Mouse (Mus musculus): ENCODE data around the gene Kcnh5.

Kcnh5 gene

DNA sequence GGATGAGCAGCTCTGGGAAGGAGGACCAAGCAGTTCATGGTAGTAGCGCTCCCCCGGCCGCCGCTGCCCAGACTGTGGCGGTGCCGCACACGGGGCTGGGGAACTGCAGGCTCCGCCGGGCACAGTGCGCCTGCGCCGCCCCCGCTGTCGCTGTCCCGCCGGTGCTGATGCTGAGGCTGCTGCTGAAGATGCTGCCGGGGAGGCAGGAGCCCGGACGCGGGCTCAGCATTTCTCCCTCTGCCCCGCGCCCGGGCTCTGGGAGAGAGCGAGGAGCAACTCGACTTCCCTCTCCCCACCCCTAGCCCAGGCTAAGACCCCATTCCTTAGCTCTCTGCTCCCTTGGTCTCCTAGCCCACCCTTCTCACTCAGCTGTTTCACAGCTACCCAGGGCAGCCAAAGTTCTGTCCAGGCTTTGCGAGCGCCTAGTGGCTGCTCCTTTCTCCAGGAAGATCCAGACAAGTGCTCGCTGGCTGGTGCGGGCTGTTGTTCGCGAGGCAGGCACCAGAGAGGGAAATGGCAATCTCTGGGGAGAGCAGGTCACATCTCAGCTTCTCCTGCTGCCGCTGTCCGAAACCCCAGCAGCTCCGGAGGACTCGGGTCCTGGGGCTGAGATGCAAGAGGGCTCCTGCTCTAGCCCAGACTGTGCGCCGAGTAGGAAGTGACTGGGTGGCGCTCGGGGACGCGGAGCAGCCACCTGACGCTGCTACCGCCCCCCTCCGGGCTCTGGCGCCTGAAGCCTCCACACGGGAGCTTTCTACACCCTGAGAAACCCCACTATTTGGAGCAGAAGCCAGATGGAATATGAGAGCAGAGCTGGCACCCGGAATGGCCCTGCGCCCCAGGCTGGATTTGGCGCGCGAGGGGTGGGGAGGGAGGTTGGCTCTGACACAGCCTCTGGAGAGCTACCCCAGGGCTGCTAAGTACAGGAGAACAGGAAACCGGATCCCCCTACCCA is at the start of gene Kcnh5:
Gene Kcnh5 (minus strand): TSS at position 642 of the 955 bp plus-strand sequence.
- in situ Hi-C loops (cut with MboI; ENCODE audit: unreplicated experiment in 2 of 2): no loop called here

DNA sequence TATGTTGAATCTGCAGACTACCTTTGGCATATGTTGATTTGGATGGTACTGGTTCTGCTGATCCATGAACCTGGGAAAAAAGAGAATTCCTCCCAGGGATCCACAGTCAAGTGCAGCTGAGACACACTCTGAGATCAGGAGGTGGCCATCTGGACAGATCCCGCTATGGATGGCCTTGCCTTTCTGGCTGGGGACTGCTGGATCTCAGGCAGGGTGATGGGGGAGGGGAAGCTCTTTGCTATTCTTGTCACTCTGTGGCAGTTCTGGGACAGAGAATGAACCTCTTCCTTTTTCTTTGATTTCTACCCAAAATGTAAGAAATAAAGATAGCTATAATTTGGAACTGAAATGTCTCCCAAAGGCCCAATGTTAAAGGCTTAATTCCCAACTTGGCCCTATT is 46.8 kb upstream of the Kcnh5 start:
- in situ Hi-C loops (cut with MboI; ENCODE audit: unreplicated experiment in 2 of 2): no loop called here

DNA sequence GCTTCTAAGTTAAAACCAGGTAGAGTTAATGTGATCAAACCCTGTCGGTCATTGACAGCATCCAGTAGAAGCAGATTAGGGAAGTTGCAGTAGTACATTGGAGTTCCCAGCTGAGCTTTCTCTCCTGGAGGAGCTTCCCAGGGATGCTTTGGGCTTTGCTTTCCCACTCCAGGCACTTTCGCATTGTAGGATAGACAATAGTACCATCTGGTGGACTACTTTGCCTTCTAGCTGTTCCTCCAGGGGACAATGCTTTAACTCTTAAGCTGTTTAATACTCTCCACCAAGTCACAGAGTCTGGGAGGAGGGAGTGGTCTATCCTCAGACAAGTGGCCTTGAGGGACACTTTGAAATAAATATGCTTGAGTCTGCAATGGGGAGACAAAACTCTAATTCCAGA is 12.3 kb upstream of the Kcnh5 start:
- in situ Hi-C loops (cut with MboI; ENCODE audit: unreplicated experiment in 2 of 2): no loop called here

DNA sequence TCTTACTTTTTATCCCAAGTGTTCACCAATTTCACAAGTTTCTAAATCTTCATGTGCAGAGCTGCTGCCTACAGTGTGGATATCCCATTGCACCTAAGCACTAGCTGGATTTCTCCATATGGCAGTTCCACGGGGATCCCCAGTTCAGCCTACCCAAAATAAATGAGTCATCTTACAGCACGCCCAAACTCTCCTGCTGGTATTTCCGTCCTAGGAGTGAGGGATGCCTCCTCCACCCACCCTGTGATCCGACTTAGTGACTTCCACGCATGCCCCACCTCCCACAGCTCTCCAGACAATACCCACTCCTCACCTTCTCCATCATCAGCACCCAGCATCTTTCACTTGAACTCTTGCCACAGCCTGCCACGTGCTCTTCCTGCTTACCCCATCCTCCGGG is 5.5 kb upstream of the Kcnh5 start:
- in situ Hi-C loops (cut with MboI; ENCODE audit: unreplicated experiment in 2 of 2): no loop called here

DNA sequence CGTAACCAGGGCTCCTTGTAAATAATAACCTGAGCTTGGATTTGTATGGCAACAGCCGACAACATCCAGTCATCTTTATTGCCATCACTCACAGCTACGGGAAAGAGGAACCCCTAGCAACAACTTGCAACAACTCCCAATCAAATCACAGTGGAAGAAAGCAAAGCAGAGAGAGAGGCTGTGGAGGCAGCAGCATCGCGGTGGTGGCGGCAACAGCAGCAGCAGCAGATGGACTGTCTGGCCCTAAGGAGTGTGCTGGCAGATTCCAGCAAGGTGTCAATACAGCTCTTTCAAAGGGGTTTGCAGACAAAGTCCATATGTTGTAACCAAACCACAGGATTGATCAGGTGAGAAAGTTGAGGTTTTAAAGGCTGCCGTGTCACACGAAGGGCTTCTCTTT is 2.4 kb upstream of the Kcnh5 start:
- in situ Hi-C loops (cut with MboI; ENCODE audit: unreplicated experiment in 2 of 2): no loop called here

DNA sequence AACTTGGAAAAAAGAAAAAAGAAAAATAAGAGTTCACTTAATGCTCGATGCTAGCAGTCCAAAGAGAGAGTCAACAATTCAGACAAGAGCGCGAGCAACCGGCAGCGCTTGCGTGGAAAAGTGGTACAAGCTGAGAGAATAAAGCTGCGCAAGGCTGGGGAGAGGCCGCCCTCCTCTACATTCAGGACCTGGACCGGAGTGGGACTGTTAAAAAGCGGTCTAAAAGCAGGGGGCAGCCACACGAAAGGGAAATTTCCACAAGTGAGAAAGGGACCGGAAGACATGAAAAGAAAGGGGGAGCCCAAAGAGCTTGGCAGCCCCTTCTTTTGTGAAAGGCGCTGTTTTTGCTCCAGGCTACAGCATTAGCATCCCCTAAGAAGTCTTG is 506 bp upstream of the Kcnh5 start:
- in situ Hi-C loops (cut with MboI; ENCODE audit: unreplicated experiment in 2 of 2): no loop called here

DNA sequence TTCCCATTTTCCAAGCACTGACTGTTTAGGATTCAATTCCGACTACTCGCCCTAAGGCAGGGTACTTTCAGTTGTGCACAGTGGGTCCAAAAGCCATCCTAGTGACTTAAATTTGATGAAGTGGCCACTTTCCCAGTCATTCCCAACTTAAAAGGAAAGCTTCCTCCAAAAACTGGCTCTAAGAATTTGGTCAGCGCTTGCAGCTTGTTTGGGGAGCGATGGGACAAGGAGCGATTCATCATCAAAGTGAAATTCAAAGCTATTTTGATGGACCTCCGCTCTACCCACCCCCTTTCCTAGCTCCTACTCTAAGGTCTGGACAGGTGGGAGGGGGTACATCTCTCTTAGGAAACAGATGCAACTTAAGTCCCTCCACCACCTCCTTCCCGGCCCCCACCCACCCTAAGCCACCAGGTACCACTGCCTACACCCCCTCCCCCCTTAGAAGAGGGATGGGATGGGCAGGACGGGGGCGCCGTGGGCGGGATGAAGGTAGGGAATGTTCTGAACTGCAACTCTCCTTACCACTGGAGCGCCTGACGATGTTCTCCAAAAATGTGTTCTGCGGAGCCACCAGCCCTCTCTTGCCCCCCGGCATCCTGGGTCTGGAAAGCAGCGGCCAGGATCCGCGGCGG is 1.1 kb downstream of the Kcnh5 start:
- in situ Hi-C loops (cut with MboI; ENCODE audit: unreplicated experiment in 2 of 2): no loop called here

DNA sequence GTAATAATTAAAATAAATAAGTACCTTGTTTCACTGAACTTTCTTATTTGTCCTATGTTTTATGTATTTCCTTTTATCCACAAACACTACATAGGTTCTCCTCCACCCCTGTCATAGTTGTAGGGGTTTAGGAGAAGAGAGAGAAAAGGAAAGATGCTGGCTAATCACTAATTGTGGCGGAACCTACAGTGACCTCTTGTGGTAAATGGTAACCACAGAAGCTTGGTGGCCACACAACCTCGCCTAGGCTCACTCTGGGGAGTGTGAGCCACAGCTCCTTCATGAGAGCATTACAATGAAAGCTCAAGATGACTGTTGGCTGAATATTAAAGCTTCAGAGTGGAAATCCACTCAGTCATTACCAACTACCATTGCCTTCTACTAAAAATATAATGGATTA is 6.2 kb downstream of the Kcnh5 start:
- in situ Hi-C loops (cut with MboI; ENCODE audit: unreplicated experiment in 2 of 2): no loop called here

DNA sequence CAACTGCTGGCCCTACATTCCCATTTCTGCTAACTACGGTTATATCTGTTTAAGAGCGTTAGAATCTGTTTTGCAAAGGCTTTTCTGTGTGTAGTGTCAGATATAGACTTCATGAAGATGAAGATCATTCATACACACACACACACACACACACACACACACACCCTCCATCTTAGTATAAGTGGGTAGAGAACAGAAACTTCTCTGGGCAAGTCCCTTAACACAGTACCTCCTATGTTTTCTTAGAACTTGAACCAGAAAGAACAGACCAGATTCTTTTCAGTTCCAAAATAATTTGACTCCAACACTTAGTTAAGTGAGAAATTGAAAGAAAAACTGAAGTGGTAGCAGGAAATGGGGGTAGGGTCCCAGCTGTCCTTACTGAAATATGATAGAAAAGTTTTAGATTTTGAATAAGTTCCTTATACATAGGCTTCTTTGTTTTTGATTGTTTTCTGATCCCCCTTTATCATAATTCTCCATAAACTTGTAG is 24.0 kb downstream of the Kcnh5 start:
- in situ Hi-C loops (cut with MboI; ENCODE audit: unreplicated experiment in 2 of 2): no loop called here

DNA sequence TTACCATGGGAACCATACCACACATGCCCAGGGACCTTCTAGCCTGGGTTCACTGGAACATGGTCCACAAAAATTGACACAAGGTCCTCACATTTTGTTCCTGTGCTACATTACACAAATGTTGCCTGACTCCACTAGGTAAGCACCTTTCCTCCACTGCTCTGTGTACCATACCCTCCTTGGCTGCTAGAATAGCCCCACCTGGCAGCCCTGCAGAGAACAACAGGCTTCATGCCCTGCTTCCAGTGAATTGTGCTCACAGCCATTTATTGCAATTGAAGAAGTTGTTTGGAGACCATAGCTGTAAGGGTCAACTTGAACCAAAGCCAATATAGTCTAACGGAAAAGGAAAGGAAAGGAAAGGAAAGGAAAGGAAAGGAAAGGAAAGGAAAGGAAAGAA is 37.3 kb downstream of the Kcnh5 start:
- in situ Hi-C loops (cut with MboI; ENCODE audit: unreplicated experiment in 2 of 2): no loop called here

DNA sequence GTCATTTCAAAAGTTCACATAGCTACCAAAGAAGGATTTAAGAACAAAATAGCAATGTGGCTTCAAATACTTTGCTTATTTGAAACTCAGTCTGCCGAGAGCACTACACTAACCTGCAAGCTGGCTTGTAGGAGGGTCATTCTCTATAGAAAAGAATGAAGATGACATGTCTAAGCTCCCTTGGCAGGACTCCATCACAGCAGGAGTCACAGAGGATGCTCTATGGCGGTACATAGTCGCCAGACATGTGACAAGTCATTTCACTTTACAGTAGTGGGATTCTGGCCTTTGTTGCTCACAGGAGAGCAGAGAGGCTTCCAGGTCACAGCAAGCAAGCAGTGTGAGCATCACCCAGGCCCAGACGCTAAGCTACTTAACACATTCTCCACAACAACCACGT is 85.2 kb downstream of the Kcnh5 start:
- in situ Hi-C loops (cut with MboI; ENCODE audit: unreplicated experiment in 2 of 2): no loop called here

DNA sequence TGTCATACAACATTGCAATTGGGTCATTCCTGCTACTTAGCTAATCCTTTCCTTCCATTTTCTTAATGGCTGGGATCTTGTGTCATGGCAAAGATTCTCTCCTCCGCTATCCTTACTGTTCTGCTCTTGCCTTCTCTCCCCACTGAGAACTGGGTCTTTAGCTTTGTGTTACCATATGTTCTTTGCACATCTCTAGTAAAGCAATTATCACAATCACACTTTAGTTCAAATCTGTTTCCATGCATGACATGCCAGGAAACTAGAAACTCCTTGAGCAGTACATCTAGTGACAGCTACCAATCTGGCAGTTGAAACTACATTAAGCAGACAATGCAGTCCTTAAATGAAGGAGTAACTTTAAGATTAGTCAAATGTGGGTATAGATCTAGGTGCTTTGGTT is 86.2 kb downstream of the Kcnh5 start:
- in situ Hi-C loops (cut with MboI; ENCODE audit: unreplicated experiment in 2 of 2): no loop called here

DNA sequence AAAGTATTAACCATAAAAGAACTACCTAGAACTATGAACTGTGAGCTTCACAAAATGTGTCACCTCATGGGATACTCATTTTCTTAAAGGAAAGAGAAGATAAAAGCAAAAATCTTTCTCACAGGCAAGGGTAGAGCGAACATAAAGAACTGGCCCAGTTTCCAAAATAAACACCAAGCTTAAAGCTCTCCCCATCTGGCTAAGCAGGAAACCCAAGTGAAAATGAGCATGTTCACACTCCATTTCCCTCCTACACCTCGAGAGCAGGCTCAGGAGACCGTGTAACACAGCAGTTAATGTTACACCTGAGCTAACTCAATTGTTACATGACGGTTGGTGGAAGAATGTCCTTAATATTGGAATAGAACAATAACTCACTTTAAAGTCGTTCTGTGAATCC is 100.0 kb downstream of the Kcnh5 start:
- in situ Hi-C loops (cut with MboI; ENCODE audit: unreplicated experiment in 2 of 2): no loop called here

DNA sequence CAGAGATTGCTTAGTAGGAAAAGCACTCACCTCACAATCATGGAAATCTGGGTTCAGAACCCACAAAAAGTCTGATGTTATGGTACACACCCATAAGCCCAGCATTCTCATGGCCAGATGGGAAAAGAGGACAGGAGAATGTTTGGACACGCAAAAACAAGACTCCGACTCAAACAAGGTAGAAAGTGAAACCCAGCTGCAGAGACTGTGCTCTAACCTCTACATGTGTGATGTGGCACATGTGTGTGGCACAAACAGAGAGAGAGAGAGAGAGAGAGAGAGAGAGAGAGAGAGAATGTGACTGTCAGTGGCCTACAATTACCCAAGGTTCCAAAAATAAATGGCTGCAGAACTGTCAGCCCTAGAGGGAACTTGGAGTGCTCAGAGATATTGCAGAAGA is 106.1 kb downstream of the Kcnh5 start:
- in situ Hi-C loops (cut with MboI; ENCODE audit: unreplicated experiment in 2 of 2): no loop called here

DNA sequence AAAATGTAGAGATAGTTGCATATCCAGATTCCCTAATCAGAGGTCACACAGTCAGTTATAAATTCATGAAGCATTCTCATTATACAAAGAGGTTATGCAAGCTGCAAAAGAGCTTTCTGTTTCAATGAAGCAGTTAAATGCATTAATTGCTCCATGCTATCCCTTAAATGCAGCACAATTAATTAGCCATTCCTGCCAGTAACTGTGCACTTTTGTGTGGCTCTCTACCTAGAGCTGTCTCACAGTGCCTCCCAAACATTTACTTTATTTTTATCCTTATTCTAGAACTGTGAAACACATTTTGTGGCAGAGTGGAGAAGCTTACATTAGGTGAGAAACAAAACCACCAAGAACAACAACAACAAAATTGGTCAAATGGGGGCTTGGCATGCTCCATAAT is 114.6 kb downstream of the Kcnh5 start:
- in situ Hi-C loops (cut with MboI; ENCODE audit: unreplicated experiment in 2 of 2): no loop called here

DNA sequence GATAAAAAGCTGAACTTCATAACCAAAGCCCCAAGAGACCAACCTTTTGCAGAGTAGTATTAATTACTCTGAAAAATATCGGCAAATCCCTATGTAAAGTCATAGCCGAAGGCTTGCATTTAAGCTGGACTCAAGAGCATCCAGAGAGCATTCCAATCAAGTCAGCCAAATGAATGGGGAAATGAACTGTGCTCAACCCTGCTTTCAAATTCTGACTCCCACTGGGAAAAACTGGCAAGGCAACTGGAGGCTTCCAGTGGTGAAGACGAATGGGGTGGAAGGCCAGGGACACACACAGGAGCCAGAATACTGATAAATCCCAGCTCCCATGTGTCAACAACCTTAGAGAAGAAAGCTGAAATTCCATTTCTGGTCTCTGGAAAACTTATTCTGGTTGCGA is 115.4 kb downstream of the Kcnh5 start:
- in situ Hi-C loops (cut with MboI; ENCODE audit: unreplicated experiment in 2 of 2): no loop called here

DNA sequence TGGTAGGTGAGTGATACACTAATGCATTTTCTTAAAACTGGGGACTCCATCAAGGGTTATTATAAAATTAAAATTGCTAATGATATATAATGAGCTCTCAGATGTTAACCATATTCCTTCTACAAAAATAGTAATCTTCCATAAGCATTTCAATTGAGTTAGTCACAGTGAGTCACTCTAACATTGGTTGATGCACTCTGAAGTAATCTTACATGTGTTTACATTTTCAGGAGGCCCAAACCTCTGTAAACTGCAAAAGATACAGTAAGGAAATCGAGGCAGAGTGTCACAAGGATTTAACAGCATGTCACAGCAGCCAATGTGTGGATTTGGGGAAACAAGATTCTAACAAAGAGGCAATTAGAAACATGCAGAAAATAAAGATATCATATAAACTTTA is 123.4 kb downstream of the Kcnh5 start:
- in situ Hi-C loops (cut with MboI; ENCODE audit: unreplicated experiment in 2 of 2): no loop called here

DNA sequence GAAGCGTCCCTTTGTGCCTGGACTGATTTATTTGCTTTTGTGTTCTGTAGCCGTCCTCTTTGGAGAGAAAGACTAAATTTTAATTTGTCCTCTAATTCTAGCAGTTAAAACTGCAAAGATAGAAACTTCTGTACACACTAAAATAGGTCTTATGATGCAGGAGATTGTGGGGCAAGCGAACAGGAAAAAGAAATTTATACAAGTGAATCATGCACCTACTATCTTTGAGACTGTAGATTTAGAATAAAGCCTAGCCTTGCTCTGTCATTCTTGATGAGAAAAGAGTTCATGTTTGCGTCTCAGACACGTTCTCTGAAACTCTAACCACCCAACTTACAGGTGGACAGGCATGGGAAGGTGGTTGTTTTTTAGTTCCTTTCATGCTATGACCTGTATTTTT is 140.4 kb downstream of the Kcnh5 start:
- in situ Hi-C loops (cut with MboI; ENCODE audit: unreplicated experiment in 2 of 2): no loop called here

DNA sequence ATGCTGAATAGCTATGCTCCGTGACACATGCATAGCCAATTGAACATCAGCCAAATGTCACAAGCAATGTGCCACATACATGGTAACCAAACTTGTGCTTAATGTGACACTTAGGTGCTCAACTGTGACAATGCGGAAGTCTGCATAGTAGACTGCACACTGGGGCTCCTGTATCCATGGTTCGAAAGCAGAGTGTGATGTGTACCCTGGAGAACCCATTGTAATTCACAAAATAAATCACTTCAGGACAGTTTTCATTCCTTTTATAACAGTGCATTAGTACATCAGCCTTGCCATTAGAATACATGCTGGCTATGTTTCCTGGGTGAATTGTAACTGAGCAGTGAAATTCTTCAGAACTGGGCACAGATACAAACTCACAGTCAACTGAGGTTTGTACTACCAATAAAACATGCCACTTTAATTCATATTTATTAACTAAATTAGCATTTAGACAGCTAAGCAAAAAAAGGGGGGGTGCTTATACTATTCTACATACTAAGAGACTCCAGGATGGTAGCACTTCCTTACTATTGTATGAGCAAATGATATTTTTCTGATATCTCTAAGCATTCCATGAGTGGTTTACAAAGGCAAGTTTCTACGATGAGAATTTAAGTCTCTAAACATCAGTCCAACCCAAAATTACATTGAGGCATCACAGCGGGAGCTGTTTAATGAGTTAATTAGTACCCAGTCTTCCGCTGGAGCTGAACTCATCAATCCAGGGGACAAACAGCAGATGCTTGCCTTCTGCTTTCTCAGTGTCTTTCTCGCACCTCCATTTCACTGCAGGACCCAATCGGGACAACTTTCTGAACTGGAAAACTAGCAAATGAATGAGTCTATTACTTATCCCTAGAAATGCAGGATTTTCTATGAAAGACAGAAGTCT is 144.9 kb downstream of the Kcnh5 start:
- in situ Hi-C loops (cut with MboI; ENCODE audit: unreplicated experiment in 2 of 2): no loop called here

DNA sequence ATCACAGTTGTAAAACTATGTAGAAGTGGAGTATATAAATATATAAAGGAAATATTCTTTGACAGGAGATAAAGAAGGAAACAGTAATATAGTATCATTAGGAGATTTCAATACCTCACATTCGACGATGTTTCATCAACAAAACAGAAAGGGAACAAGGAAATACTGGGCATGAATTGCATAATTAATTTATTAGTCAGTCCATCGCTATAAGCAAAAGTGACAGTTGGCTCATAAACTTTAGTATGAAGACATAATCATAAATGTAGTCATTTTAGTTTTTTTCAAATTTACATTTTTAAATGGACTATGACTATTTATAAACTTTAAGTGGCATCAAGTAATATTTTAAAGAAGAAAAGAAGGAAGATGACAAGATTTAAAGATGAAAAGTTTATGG is 205.9 kb downstream of the Kcnh5 start:
- in situ Hi-C loops (cut with MboI; ENCODE audit: unreplicated experiment in 2 of 2): no loop called here

DNA sequence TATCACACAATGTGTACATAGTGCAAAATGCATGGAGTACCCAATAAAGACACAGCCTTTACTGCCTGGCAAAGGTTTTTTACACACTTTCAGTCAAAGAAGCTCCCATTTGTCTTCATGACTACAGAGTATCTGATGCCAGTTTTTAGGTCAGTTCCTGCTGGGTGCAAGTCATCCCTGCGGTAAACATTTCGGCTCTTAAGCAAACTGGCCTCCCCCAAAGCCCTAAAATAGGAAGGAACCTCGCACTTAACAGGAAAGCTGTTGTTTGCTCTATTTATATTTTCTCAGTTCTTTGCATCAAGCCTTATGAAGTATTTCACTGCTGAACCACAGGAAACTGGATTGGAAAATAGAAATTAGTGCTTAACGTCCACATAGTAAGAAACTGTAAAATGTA is 207.7 kb downstream of the Kcnh5 start:
- in situ Hi-C loops (cut with MboI; ENCODE audit: unreplicated experiment in 2 of 2): no loop called here
